Mouse (Mus musculus): Measurements from ENCODE around the gene Pbx4. TPM values are rescaled to one million over a fixed set of nuclear protein-coding genes. Genes with fewer than 3 reads are reported as not detected.

Pbx4 gene
- polyA plus RNA-seq, 1 experiment from 2014 or later = 36.4 TPM

GRCm38 (mm10) chr8:69863387-69864020 is 31.2 kb downstream of the Pbx4 start:
- H3K36me3 ChIP-seq = peaks cover 38% of the 10 kb centered on the region
- no peak for ATAC-seq (ENCODE audit: low FRiP score)
- no peak overlapping the region for H3K4me2 ChIP-seq (replicated peaks)
- H3K27ac ChIP-seq = no peak overlapping the region
- 93% methylated on average over 5 of the region's 5 CpGs for WGBS
- no peaks in the 10 kb centered on the region for H3K4me1 ChIP-seq
- no peak overlapping the region for H3K4me3 ChIP-seq
- no peaks in the 10 kb centered on the region for H3K9me3 ChIP-seq (replicated peaks)
- no peak overlapping the region for H3K9ac ChIP-seq
- H3K27me3 ChIP-seq = no peaks in the 10 kb centered on the region

- Histone ChIP-seq H3K4me2 (replicated peaks) (no peak overlapping the region), H3K9me3 (replicated peaks) (no peaks in the 10 kb centered on the region), H3K27me3 (no peaks in the 10 kb centered on the region), H3K36me3 (peaks cover 34% of the 10 kb centered on the region), H3K27ac (no peak overlapping the region), H3K9ac (no peak overlapping the region), H3K4me3 (no peak overlapping the region), H3K4me1 (no peaks in the 10 kb centered on the region)
- ATAC-seq (ENCODE audit: low FRiP score) = no peak
- 77% methylated on average over 5 of the region's 5 CpGs for WGBS
Observed at GRCm38 (mm10) chr8:69864180-69864579, 31.9 kb downstream of the Pbx4 start.

- WGBS = 67% methylated on average over 5 of the region's 5 CpGs
- H3K9me3 ChIP-seq (replicated peaks) = no peaks in the 10 kb centered on the region
- ATAC-seq (ENCODE audit: low FRiP score) = no peak
- H3K27ac ChIP-seq = no peak overlapping the region
- no peaks in the 10 kb centered on the region for H3K27me3 ChIP-seq
- H3K9ac ChIP-seq = no peak overlapping the region
- H3K4me2 ChIP-seq (replicated peaks) = no peak overlapping the region
- H3K4me3 ChIP-seq = no peak overlapping the region
- H3K36me3 ChIP-seq = peaks cover 35% of the 10 kb centered on the region
- H3K4me1 ChIP-seq = no peaks in the 10 kb centered on the region
Observed at GRCm38 (mm10) chr8:69867696-69868326, 35.5 kb downstream of the Pbx4 start.

- Histone ChIP-seq H3K27ac (no peak overlapping the region), H3K9me3 (replicated peaks) (no peaks in the 10 kb centered on the region), H3K9ac (no peak overlapping the region), H3K4me3 (no peak overlapping the region), H3K27me3 (no peaks in the 10 kb centered on the region), H3K4me2 (replicated peaks) (no peak overlapping the region), H3K36me3 (peaks cover 25% of the 10 kb centered on the region), H3K4me1 (no peaks in the 10 kb centered on the region)
- ATAC-seq (ENCODE audit: low FRiP score) = no peak
- 85% methylated on average over 11 of the region's 11 CpGs for WGBS
Observed at GRCm38 (mm10) chr8:69870003-69870765, 37.9 kb downstream of the Pbx4 start.

- Histone ChIP-seq H3K4me1 (no peaks in the 10 kb centered on the region), H3K27me3 (0 out of 2 replicates have a peak, but pooled peaks cover 4% of the 10 kb centered on the region), H3K4me2 (replicated peaks) (no peak overlapping the region), H3K4me3 (no peak overlapping the region), H3K9me3 (replicated peaks) (no peaks in the 10 kb centered on the region), H3K9ac (no peak overlapping the region), H3K27ac (no peak overlapping the region), H3K36me3 (peaks cover 20% of the 10 kb centered on the region)
- WGBS = 82% methylated on average over 6 of the region's 6 CpGs
- ATAC-seq (ENCODE audit: low FRiP score) = no peak
Observed at GRCm38 (mm10) chr8:69870907-69871306, 38.6 kb downstream of the Pbx4 start.

DNA sequence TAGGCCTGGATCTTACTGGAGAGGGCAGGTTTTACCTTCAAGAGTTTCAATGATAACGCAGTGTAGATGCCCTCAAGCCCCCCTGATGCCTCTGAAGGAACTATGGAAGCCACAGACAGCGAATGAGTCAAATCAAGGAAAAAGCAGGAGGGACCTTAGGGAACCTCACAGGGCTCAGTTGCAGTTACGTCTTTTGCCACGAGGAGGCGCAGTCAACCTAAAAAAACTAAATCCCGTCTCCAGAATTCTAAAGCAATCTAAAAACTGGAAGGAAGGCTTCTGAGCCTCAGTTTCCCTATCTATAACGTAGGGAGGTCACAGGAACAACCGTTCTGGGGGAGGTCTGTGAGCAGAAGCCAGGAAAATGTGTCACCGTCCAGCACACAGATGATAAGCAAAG is 41.9 kb downstream of the Pbx4 start:
- no peak for ATAC-seq (ENCODE audit: low FRiP score)
- H3K4me2 ChIP-seq (replicated peaks) = no peak overlapping the region
- no peaks in the 10 kb centered on the region for H3K9me3 ChIP-seq (replicated peaks)
- H3K9ac ChIP-seq = no peak overlapping the region
- peaks cover 28% of the 10 kb centered on the region for H3K27me3 ChIP-seq
- peaks cover 15% of the 10 kb centered on the region for H3K36me3 ChIP-seq
- no peak overlapping the region for H3K4me3 ChIP-seq
- WGBS = 12% methylated on average over 9 of the region's 9 CpGs
- H3K4me1 ChIP-seq = no peaks in the 10 kb centered on the region
- no peak overlapping the region for H3K27ac ChIP-seq

GRCm38 (mm10) chr8:69874654-69875053 is 42.4 kb downstream of the Pbx4 start:
- Histone ChIP-seq H3K9me3 (replicated peaks) (no peaks in the 10 kb centered on the region), H3K36me3 (peaks cover 15% of the 10 kb centered on the region), H3K4me1 (no peaks in the 10 kb centered on the region), H3K9ac (no peak overlapping the region), H3K27me3 (peaks cover 33% of the 10 kb centered on the region), H3K4me3 (no peak overlapping the region), H3K4me2 (replicated peaks) (no peak overlapping the region), H3K27ac (no peak overlapping the region)
- ATAC-seq (ENCODE audit: low FRiP score) = no peak
- 76% methylated on average over 13 of the region's 13 CpGs for WGBS

- Histone ChIP-seq H3K36me3 (peaks cover 11% of the 10 kb centered on the region), H3K9ac (no peak overlapping the region), H3K4me2 (replicated peaks) (no peak overlapping the region), H3K27me3 (peaks cover 48% of the 10 kb centered on the region), H3K4me1 (no peaks in the 10 kb centered on the region; the same call in 1 of the 2 replicates), H3K9me3 (replicated peaks) (no peaks in the 10 kb centered on the region), H3K27ac (no peak overlapping the region), H3K4me3 (no peak overlapping the region)
- no peak for ATAC-seq (ENCODE audit: low FRiP score)
- WGBS = 39% methylated on average over 10 of the region's 10 CpGs
Observed at GRCm38 (mm10) chr8:69876097-69876496, 43.8 kb downstream of the Pbx4 start.

DNA sequence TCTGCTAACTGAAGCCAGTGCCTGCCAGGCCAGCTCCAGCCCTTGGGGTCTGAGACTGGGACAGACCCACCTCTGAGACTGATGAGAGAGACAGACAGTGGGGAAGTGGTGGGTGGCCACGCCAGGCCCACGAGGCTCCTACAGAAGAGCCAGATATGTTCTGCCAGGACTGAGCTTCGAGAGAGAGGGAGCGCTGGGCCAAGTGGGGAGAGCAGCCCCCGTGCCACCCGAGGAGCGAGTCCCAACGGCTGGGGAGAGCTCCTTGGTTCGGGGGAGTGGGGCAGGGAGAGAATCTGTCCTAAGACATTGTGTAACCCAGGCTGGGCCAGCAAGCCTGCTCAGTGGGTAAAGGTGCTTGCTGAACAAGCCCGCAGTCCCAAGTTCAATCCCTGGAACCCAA is 44.7 kb downstream of the Pbx4 start:
- Histone ChIP-seq H3K4me2 (replicated peaks) (no peak overlapping the region), H3K27me3 (peaks cover 56% of the 10 kb centered on the region), H3K9me3 (replicated peaks) (no peaks in the 10 kb centered on the region), H3K27ac (no peak overlapping the region), H3K36me3 (peaks cover 5% of the 10 kb centered on the region), H3K9ac (no peak overlapping the region), H3K4me1 (peaks cover 6% of the 10 kb centered on the region), H3K4me3 (no peak overlapping the region)
- WGBS = 81% methylated on average over 10 of the region's 10 CpGs
- ATAC-seq (ENCODE audit: low FRiP score) = no peak

GRCm38 (mm10) chr8:69877396-69877795 is 45.1 kb downstream of the Pbx4 start:
- no peak overlapping the region for H3K4me2 ChIP-seq (replicated peaks)
- H3K4me3 ChIP-seq = no peak overlapping the region
- peaks cover 3% of the 10 kb centered on the region; the same call in 1 of the 2 replicates for H3K36me3 ChIP-seq
- peaks cover 61% of the 10 kb centered on the region for H3K27me3 ChIP-seq
- ATAC-seq (ENCODE audit: low FRiP score) = no peak
- WGBS = 84% methylated on average over 4 of the region's 4 CpGs
- H3K27ac ChIP-seq = no peak overlapping the region
- H3K4me1 ChIP-seq = peaks cover 9% of the 10 kb centered on the region
- no peak overlapping the region for H3K9ac ChIP-seq
- no peaks in the 10 kb centered on the region for H3K9me3 ChIP-seq (replicated peaks)

- H3K4me3 ChIP-seq = no peak overlapping the region
- peaks cover 67% of the 10 kb centered on the region for H3K27me3 ChIP-seq
- no peaks in the 10 kb centered on the region for H3K36me3 ChIP-seq
- no peak for ATAC-seq (ENCODE audit: low FRiP score)
- no peak overlapping the region for H3K9ac ChIP-seq
- H3K4me2 ChIP-seq (replicated peaks) = no peak overlapping the region
- H3K9me3 ChIP-seq (replicated peaks) = no peaks in the 10 kb centered on the region
- WGBS = 63% methylated on average over 3 of the region's 3 CpGs
- peaks cover 9% of the 10 kb centered on the region for H3K4me1 ChIP-seq
- H3K27ac ChIP-seq = no peak overlapping the region
Observed at GRCm38 (mm10) chr8:69877992-69878391, 45.7 kb downstream of the Pbx4 start.

DNA sequence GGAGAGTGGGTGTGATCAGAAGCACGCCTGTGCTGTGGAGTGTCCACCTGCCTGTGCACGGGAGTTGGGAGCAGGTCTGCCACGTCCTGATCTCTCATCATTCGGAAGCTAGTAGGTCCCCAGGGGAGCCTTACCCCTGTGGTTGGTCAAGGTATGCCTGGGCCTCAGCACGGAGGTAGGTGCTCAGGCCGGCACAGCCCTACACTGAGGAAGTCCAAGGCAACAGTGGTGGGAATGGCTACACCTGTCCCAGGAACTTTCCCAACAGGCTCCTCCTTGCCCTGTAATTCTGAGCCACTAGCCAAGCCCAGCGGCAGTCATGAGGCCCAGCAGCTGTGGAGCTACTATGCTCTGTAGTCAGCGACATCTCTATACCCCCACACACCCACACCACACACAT is 47.4 kb downstream of the Pbx4 start:
- H3K4me3 ChIP-seq = no peak overlapping the region
- H3K9ac ChIP-seq = no peak overlapping the region
- H3K36me3 ChIP-seq = no peaks in the 10 kb centered on the region
- H3K27ac ChIP-seq = no peak overlapping the region
- peaks cover 84% of the 10 kb centered on the region for H3K27me3 ChIP-seq
- WGBS = 67% methylated on average over 8 of the region's 8 CpGs
- no peak for ATAC-seq (ENCODE audit: low FRiP score)
- no peak overlapping the region for H3K4me2 ChIP-seq (replicated peaks)
- H3K9me3 ChIP-seq (replicated peaks) = no peaks in the 10 kb centered on the region
- H3K4me1 ChIP-seq = peaks cover 9% of the 10 kb centered on the region
